Mouse (Mus musculus): ENCODE data around the gene Slit1.

Gene Slit1

DNA sequence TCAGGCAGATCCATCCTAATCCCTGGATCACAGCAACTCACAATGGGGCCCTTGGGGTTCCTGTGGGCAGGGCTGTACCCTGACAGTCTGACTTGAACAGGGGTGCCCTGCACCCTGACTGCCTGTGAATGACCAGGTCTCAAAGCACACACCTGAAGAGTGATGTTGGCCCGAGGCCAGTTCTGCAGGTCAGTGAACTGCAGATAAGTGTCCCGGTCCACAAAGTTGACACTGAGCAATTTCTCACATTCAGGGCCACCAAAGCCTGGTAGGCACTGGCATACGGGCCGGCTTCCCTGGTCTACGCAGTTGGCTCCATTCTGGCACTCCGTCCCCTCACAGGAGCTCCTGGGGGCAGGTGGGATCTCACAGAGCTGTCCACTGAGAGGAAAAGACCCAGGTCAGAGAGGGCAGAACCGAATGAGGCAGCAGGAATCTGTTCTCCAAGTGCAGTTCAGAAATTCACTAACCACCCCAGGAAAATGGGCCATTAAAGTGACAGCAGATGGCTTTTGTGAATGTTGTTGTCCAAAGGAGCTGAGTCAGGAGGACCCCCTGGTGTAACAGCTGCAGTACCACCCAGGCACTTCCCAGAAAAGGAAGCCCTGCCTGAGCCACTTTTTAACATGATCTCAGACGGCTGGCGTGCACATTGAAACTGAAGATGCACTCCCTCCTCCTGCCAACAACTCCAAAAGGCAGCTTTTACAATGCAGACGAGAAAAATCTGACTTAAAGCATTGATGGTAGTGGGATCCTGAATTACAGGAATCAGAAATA, 137.1 kb downstream of the Slit1 start:
- DNase-seq (ENCODE audit: extremely low read depth, low read depth) = no peak

DNA sequence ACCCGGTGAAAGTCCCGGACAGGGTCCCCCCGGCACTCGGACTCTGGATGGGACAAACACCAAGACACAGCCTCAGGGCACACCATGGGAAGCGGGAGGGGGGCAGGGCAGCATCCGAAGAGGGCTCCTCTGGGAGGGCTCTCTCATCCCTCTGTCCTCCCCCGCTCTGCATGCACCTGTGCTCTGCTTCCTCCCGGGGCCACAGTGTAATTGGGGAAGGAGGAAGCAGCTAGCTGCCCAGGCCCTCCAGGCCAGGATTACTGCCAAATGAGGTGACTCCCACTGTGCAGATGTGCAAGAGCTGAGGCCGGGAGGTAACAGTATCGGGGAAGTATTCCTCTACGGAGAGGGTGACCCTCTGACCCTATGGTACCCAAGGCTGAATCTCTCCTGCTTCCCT, 142.8 kb downstream of the Slit1 start:
- DNase-seq (ENCODE audit: extremely low read depth, low read depth) = no peak

DNA sequence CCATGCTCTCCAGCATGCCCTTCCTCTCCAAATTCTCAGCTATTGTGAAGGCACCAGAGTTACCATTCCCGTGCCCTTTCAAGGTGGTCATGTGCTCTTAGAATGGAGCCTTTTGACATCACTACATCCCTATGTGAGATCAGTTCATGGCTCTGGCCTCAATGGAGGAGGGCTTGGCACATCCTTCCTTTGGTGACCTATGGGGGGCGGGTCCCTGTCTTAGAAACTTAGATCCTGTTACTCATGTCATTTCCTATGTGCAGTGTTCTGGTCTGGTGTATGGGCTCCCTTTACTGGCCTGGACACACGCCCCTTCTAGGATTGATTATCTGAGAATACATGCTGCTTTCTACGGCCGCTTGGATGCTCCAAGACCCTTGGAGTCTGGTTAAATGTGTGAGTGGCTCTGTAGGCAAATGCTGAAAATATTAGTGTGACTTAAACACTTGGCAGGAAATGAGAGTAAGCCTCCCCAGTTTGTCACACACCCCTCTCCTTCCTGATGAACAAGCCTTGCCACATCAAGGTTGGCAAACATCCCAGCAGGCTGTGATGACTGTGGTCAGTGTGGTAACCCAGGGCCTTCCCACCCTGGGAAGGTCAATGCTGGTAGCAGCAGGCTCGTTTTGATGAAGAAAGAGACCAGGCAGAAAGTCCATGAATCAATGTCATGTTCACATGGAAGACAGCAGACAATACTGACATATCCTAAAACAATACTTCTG, 146.1 kb downstream of the Slit1 start:
- DNase-seq (ENCODE audit: extremely low read depth, low read depth) = no peak

DNA sequence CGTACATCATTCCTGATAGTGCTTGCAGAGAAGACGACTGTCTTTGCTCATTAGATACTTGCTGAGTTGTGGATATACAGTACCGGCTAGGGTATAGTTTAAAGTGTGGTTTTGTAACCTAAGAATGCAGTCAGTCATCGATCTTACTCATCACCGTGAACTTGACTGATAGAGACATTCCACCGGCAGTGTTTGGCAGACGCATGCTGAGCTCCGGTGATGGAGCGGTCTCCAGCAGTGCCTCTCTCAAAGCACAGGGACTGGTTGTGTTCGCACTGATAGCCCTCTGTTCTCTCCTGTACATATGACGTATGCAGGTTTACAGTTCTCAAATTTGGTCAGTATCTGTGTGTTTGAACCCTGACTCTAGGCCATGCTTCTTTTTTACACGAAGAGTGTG, 151.7 kb downstream of the Slit1 start:
- no peak for DNase-seq (ENCODE audit: extremely low read depth, low read depth)

DNA sequence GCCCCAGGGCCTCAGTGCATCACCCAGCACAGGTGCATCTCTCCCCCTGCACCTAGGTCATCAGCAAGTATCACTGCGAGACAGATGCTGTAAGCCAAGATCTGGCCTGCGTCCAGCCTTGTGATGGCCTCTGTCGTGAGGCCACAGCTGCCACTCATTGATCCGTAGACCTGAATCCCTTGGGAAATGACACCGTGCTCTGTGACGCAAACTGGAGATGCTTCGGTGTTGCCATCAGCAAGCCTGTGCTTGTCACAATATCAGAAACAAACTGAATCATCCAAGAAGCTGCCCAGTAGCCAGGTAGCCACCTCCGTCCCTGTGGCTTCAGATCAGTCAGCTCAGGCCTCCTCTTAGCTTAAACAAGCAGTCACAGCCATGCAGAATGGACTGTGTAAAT, 153.8 kb downstream of the Slit1 start:
- DNase-seq (ENCODE audit: extremely low read depth, low read depth) = no peak

DNA sequence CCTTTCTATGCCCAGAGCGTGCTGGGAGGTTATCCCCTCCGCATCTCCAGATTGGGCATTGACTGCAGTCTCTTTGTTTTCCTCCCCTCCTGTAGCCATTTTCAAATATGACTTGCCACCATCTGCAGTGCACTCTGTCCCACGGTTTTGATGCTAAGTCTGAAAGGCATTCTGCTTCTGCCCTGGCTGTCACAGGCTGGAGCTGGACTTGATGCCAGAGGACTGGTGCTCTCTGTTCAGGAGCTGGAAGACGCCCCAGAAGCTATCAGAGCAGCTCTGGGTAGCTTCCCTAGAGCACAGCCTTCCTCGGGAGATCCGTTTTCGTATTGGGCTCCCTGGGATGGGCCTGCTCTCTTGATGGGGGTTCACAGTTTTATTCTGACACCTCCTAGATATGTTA, 154.4 kb downstream of the Slit1 start:
- DNase-seq (ENCODE audit: extremely low read depth, low read depth) = no peak

DNA sequence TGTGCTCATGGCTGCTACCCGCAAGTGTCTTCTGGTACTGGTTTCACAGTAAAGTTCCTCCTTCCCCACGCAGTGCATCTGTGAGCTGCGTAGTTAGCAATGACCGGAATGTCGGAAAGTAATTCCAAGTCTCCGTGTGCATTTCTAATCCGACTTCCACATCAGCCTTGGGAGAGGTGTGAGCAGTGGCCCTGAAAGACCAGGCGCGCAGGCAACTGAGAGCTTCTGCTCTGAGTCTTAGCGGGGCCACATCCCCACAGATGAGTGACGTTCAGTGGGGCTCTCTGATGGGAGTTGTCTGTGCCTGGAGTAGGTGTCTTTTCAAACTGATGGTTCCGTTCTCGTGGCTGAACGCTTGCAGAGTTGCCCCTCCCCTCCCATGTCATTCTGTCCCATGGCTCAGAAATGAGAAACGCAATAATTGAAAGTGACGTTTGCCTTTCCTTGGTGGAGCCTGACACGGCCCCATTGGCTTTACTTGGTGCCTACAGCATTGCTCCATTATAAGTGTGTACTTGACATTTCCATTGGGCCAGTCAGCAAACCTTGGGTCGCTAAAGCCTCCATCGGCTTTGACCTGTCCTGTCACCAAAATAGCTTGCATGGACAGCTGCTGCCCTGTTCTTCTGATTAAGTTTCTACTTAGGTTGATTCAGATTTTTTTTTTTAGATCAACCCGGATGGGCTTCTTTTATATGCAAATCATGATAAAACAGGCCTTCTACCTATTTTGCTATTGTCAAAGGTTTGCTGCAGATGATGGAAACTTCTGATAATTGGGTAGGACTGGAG, 155.8 kb downstream of the Slit1 start:
- DNase-seq (ENCODE audit: extremely low read depth, low read depth) = no peak

DNA sequence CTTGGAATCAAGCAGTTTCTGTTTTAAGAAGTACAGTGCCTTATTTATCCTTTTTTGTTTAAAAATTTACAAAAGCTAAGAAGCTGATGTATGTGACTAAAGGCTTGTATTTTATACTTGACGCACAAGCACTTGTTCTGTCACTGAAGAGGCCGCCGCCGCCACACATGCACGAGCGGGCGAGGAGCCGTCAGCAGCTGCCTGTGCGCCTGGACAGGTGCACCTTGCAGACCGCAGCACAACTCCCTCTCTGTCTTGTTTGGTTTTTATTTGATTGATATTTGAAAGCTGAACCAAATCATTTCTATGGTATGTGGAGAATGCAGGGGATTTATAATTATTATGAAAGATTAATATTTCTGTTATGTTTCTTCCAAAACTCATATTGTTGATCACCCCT, 156.7 kb downstream of the Slit1 start:
- no peak for DNase-seq (ENCODE audit: extremely low read depth, low read depth)

DNA sequence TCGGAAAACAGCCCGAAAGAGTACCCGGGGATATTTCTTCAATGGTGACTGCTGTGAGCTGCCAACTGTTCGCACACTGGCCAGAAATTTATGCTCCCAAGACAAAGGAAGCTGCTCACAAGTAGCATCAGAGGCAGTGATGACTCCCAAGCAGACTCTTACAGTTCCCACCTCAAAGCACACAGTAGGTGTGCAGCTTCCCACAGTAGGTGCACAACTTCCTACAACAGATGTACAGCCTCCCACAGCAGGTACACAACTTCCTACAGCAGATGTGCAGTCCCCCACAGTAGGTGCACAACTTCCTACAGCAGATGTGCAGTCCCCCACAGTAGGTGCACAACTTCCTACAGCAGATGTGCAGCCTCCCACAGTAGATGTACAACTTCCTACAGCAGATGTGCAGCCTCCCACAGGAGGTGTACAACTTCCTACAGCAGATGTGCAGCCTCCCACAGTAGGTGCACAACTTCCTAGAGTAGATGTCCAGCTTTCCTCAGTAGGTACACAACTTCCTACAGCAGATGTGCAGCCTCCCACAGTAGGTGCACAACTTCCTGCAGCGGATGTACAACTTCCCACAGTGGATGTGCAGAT, 160.4 kb downstream of the Slit1 start:
- no peak for DNase-seq (ENCODE audit: extremely low read depth, low read depth)

DNA sequence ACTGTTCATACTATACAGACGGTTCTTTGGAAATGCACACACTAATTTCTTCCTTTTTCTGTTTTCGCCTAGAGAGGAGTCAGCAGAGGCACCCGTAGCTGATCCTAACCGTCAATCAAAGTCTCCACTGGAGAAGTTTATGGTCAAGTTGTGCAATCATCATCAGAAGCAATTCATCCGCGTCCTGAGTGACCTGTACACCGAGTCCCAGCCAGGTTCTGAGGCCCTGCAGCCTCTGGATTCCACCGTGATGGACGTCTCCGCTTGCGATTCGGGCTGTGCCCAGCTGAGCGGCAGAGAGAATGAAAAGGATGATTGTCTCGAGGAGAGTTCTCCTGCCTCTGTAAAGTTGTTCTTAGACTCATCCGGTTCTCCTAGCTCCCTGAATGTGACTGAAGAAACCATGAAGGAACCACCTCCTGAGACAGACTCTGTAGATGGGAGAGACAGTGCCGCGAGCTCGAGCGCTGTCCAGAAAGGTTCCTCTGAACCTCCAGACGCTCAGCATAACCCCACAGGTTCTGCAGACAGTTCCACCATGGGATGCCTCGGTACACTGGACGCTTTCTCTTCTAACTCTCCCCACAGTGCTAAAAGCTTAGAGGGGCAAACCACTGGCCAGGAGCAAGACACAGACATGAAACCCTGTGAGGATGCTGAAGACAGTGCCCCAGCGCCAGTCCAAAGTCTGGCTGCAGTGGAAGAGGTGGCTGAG, 161.6 kb downstream of the Slit1 start, which contains the start of gene Gm340:
TSS of gene Gm340 (plus strand) at position 665 of the 715 bp plus-strand sequence.
- DNase-seq (ENCODE audit: extremely low read depth, low read depth) = no peak

DNA sequence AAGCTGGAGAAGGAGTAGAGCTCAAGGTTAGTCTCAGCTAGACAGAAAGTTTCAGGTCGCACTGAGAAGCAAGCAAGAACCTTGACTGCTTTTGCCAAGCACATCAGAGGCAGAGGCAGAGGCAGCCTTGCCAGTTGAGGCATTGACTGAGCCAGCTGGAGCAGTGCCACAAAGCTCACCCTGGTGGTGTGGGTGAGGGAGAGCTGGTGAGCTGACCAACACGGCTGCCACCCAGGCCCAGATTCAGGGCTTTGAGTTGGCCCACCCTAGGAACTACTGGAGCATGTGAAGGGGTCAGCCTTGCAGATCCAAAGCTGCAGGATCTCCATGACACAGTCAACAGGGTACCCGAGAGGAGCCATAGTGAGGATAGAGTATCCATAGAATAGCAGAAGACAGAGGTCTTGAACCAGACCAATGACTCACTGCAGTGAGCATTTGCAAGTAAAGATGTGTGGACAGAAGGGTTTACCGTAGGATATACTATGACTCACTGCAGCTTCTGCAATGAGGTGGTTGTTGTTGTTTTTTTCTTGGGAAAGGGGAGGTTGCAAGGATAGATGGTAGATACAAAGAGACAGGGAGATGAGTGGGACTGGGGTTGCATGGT, 164.0 kb downstream of the Slit1 start:
- DNase-seq (ENCODE audit: extremely low read depth, low read depth) = no peak

DNA sequence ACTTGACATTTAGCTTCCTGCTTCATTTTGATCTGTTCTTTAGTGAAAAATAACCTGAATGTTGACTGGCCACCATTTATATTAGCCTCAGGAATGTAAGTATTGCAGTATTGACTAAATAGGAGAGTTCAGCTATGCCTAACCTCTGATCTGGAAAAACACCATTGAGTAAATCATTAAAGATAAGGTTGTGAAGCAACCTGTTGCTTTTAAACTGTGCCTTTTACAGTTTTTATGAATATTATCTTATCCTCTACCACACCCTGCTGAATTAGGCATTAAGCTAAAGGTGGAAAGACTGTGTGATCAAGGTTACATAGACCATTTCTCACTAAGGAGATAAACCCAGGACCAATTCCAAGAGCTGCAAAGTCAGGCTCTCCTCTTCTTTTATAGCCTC, 165.9 kb downstream of the Slit1 start:
- DNase-seq (ENCODE audit: extremely low read depth, low read depth) = no peak

DNA sequence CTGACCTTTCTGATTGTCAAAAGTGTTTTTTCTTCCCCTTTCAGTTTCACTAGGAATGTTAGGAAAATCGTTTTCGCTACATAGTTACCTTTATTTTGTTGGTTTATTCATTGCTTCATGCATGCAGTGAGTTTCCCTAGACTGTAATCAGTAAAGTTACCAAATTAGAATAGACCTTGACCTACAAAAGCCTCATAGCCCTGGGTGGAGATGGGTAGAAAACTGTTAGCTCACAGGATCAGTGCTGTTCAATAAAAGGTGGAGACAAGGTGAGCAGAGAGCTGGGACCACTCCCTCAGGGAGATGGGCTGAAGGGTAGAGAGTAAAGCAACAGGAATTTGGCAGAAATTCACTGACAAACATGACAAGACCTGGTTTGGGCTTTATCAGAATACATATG, 169.8 kb downstream of the Slit1 start:
- no peak for DNase-seq (ENCODE audit: extremely low read depth, low read depth)

DNA sequence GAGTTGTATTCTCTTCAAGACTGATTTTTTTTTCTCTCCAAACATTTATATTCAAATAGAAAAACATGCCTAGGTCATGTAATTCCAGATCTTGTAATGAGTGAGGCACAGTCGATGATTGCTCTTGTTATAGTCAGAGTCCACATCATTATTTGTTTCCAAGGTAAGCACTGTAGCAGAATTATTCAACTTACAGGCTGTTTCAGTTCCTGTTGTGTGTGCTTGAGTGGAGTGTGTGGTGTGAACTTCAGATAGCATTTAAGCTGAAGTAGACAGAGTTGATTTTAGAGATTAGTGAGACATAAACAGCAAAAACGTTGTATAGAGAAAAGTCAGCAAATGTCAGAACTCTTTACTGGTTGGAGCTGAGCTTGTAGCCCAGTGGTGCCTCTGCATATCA, 174.7 kb downstream of the Slit1 start:
- DNase-seq (ENCODE audit: extremely low read depth, low read depth) = no peak

DNA sequence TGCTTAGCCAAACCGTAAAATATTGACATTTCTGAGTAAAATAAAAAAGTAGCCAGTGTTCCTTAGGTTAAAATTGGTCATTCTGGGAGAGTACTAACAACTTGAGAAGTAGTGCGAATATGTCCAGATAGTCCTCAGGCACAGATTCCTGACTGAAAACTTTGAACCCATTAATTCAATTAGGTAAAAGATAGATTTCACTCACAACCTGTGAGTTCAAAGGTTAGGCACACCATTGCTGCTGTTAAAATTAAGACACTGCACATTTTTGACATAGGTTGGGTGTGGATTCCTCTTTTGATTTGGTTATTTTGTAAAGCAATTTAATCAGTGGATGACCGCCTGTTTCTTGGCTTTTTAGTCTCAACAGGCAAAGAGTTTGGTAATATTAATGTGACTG, 182.6 kb downstream of the Slit1 start:
- DNase-seq (ENCODE audit: extremely low read depth, low read depth) = no peak

DNA sequence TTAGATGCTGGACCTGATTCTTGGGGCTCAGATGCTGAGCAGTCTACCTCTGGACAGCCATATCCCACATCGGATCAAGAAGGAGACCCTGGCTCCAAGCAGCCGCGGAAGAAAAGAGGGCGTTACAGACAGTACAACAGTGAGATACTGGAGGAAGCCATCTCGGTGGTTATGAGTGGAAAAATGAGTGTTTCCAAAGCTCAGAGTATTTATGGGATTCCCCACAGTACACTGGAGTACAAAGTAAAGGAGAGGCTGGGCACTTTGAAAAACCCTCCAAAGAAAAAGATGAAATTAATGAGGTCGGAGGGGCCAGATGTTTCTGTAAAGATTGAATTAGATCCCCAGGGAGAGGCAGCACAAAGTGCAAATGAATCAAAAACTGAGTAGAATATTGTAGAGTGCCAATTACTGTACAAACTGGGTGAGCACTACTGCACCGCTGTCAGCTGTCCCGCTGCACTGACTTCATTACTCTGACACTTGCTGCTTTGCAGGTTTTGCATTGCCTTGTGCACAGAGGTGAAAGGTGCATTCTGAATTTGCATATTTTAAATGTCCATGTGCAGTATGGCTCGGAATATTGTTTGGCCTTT, 184.5 kb downstream of the Slit1 start:
- DNase-seq (ENCODE audit: extremely low read depth, low read depth) = no peak

DNA sequence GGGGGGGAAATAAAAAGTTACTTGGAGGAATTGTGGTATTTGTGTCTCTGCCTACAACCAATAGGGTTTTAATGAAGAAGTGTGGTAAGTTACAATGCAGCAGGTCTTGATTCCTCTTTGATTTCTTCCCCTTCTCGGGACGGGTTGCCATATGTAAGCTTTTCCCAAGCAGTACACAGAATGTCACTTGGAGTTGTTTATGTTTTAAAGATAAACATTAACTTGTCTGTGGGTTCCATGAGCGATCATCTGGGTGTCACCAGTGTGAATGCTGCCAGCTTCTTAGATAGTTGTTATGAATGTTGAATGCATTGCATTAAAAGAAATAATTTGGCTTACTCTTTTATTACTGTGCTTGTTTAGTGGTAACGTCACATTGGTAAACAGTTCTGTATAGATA, 186.0 kb downstream of the Slit1 start:
- no peak for DNase-seq (ENCODE audit: extremely low read depth, low read depth)

DNA sequence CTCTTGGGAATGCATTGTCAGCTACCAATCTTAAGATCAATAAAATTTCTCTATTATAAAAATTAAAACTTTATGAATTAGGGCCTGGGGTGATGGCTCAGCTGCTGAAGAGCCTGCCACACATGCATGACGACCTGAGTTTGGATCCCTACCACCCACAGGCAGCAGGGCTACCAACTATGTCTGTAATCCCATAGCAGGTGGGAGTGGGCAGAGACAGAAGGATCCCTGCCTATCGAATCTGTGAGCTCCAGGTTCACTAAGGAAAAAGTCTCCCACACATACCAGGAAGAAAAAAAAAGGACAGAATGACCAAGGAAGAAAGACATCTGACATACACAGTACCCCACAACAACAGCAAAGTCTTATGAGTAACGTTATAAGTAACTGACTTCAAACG, 186.5 kb downstream of the Slit1 start:
- DNase-seq (ENCODE audit: extremely low read depth, low read depth) = no peak
